Mouse (Mus musculus): ENCODE measurements at regions not wholly inside any gene's neighbourhood (a gene's known extent, or its start where the extent isn't known, plus 50 kb on each side); places are given as distances from the start of the nearest gene placed in this dataset.
"Not testable (repeated sequence)": the region's sequence is repeated elsewhere in the genome, so short reads cannot be mapped to it uniquely, and the experiment has no call there.

DNA sequence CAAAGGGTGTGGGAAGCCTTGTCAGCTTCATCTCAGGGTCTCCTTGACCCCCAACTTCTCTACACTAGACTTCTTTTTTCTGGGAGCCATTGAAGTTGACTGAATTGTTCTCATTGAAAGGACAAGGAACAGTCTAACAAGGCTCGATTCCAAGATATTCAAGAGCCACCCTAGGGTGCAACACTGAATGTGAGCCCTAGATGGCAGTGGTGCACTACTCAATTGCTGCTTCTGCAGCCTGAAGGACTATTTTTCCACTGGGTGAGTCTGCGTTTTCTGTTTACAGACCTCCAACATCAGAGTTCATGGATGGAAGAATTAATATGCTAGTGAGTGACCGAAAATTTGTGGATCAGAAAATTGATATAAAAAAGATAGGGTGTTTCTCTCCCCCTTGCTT lies 161.5 kb downstream of the Hpcal1 start:
- DNase-seq, result peak; percentile 60

DNA sequence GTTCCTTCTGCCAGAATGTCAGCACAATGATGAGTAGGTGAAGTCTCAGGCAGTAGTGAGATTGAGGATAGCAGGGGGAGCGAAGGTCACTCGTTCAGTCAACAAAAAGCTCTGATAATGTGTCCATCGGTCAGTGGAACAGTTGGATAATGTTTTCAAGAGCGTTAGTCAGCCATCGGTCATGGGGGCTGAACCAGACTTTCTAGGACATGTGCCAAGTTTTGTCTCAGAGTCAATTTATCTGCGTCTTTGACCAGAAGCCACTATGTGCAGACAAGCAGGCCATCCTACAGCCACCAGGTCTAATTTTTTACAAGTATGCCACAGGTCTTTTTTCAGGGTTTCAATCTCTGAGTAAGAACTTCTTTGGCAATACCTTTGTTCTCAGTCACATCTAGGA lies 181.8 kb downstream of the Hpcal1 start:
- not testable (repeated sequence) for DNase-seq

GRCm38 (mm10) chr12:17881371-17882116 lies 190.9 kb downstream of the Hpcal1 start:
- peak; percentile 89 for DNase-seq

- peak; percentile 25 for DNase-seq
Observed at GRCm38 (mm10) chr12:17882117-17883116, 191.8 kb downstream of the Hpcal1 start.

GRCm38 (mm10) chr12:17891663-17892310 lies 201.1 kb downstream of the Hpcal1 start:
- DNase-seq, result not testable (repeated sequence)

- DNase-seq, result not testable (repeated sequence)
Observed at GRCm38 (mm10) chr12:17913058-17913457, 222.4 kb downstream of the Hpcal1 start.
